Mouse (Mus musculus) lung, adult 2 months (tissue): ENCODE data around the gene Med21. TPM values are rescaled to one million over a fixed set of nuclear protein-coding genes. Genes with fewer than 3 reads are reported as not detected.

Experiments
- DNase-seq: peaks from one replicate; pipeline ENCODE4 v3.0.0; 2022
- H3K4me1 ChIP-seq: fragments of 200-500 bp; 2 replicates; pipeline ENCODE4 v1.6.1; 2011; ENCODE audit warnings: low read length; ENCODE audit not compliant: control insufficient read depth, insufficient read depth
- H3K4me3 ChIP-seq: fragments of 200-500 bp; replicated peaks from 2 replicates; pipeline ENCODE3; 2011; ENCODE audit warnings: low read depth, mild to moderate bottlenecking, control low read depth, low read length; ENCODE audit errors: extremely low read depth
- CTCF ChIP-seq: fragments of 200-500 bp; IDR thresholded peaks from 2 replicates; pipeline ENCODE4 v1.5.1; 2011; ENCODE audit warnings: mild to moderate bottlenecking, low read length, control low read depth; ENCODE audit not compliant: insufficient read depth
- POLR2A ChIP-seq: fragments of 200-500 bp; IDR thresholded peaks from 2 replicates; pipeline ENCODE4 v1.6.1; 2011; ENCODE audit warnings: low read depth, mild to moderate bottlenecking, control low read depth, low read length, borderline replicate concordance; ENCODE audit errors: extremely low read depth
- WGBS: fragments of 180-500 bp; shearing (Covaris S2); methylation state at CpG from one replicate; pipeline ENCODE4 v1.1.7; 2018; 5-methylcytosine and 5-hydroxymethylcytosine counted together
- polyA plus RNA-seq: library from polyadenylated mRNA; depleted of rRNA; stranded (reverse); fragments of >200 nt; gene quantifications from 2 replicates; pipeline ENCODE4 v1.2.3, GENCODE M21; 2012

Gene Med21
- polyA plus RNA-seq, 1 experiment = 25.1 TPM

DNA sequence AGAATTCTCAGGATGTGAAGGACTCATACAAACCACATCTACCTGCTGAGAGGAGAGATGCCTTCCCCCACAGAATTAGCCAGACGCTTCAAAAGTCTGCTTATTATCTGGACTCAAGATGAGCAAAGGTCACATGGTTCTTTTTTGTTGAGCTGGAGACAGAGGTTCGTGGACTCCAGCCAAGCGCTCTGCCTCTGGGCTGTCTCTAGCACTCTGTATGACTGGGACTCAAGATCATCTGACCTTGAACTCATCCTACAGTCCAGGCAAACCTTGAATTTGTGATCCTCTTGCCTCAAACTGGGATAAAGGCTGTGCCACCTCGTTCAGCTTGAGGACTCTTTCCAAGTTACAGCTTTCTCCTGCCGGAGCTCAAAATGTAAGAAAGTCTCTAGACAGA, 21.8 kb downstream of the Med21 start:
- DNase-seq = no peak
- Histone ChIP-seq H3K4me3 (no peak overlapping the region), H3K4me1 (no peaks in the 10 kb centered on the region)
- 57% methylated on average over 5 of the region's 5 CpGs for WGBS
- TF ChIP-seq POLR2A (no peak), CTCF (no peak)

DNA sequence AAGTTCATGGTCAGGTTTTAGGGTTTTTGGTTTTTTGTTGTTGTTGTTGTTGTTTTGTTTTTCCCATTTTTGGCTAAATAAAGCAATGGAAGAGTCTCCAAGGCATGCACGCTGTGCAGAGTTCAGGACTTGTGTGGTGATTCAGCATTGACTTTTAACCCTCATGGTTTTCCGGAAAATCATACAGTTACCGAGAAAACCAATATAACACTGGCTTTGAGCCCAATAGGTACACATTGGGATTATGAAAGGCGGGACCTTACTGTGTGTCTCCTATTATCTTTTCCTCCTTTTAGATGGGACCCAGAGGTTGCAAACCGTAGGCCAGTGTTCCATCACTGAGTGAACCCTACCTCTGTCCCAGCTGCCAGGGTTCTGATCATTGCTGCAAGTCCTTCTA, 22.6 kb downstream of the Med21 start:
- no peak for DNase-seq
- no peak overlapping the region for H3K4me3 ChIP-seq
- no peaks in the 10 kb centered on the region for H3K4me1 ChIP-seq
- WGBS = 82% methylated on average over 5 of the region's 5 CpGs
- TF ChIP-seq POLR2A = no peak
- no peak for TF ChIP-seq CTCF

DNA sequence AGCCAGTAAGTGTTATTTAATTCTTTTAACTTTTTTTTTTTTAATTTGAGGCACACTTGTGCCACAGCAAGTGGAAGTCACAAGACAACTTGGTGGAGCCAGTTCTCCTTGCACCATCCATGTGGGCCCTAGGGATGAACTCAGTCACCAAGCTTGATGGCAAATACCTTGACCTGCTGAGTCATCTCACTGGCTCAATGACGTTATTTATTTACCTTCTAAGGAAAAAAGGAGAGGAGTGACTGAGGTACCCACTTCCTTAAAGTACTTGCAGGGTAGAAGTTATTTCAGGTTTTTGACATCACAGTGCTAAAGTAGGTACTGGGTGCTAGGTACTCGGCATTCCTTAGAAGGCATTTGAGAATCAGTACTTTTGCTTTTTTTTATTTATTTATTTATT, 23.1 kb downstream of the Med21 start:
- no peak for TF ChIP-seq POLR2A
- TF ChIP-seq CTCF = no peak
- no peak overlapping the region for H3K4me3 ChIP-seq
- 59% methylated on average over 2 of the region's 2 CpGs for WGBS
- H3K4me1 ChIP-seq = no peaks in the 10 kb centered on the region
- no peak for DNase-seq

DNA sequence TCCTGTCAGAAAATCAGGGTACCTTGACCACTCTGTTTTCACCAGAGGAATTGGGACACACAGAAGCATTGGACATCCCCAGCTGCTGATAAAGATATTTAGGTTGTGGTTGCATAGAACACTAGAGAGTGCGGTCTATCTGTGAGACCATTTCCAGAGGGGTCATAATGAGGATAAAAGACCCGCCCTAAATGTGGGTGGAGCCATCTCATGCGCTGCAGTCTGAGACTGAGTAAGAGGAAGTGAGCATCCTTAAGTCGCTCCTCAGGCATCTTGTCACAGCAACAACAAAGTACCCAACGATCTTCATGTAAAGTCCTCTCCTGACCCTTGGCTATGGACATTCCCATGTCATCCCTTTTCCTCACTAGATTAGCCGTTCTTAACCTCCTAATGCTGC, 24.5 kb downstream of the Med21 start:
- 68% methylated on average over 6 of the region's 6 CpGs for WGBS

DNA sequence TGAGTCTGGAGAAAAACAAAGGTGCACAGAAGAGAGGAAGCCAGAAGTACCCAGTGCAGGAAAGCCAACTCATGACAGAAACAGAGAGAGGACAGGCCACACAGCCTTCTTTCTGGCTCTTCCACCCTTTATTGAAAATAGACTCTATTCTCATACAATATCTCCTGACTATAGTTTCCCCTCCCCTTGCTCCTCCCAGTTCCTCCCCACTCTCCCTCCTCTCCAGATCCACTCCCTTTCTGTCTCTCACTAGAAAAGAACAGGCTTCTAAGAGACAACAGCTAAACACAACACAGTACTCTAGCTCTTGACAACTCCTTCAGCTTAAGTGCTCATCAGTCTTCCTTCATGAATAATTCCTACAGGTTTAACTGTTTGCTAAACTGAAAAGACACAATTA, 26.3 kb downstream of the Med21 start:
- TF ChIP-seq CTCF (no peak), POLR2A (no peak)
- H3K4me3 ChIP-seq = no peak overlapping the region
- DNase-seq = no peak
- no peaks in the 10 kb centered on the region for H3K4me1 ChIP-seq

More for the DNA sequence above, 24.5 kb downstream of the Med21 start:
- Histone ChIP-seq H3K4me3 (no peak overlapping the region), H3K4me1 (no peaks in the 10 kb centered on the region)
- DNase-seq = no peak
- TF ChIP-seq POLR2A (no peak), CTCF (no peak)

DNA sequence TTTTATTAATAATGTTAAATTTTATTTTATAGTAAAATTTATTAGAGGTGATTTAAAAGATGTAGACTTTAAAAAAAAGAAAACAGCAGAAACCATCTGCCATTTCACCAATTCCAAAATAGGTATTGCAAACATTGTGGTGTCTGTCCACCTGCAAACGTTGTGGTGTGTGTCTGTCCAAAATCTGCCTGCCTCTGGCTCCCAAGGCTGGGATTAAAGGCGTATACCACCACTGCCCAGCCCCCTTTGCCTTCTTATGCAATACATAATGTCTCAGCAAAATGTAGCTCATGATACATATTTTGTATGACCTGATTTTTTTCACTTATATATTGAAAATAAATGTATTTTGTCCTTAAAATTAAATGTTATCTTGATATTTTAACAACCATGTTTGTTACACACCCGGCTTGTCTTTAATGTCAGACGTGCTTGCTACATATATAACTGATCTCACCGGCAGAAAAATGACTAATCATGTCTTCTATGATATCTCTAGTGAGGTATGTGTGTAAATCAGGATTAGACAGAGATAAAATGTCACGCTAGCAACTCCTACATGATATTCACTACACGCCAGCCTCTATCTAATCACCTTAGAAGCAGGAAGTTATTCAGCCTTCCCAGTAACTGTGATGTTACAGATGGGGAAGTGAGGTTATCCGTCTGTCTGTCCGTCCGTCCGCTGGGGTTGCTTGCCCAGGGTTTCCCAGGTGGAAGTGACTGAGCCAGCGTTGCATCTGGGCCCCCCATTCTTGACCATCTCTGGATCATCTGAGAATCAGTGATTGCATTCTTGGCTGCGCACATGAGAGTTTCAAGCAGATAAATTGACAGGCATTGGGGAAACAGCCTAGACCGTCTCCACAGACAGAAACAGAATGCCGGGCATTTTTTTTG, 28.9 kb downstream of the Med21 start:
- no peak for DNase-seq
- Histone ChIP-seq H3K4me1 (no peaks in the 10 kb centered on the region), H3K4me3 (no peak overlapping the region)
- 60% methylated on average over 15 of the region's 15 CpGs for WGBS
- TF ChIP-seq POLR2A (no peak), CTCF (no peak)

DNA sequence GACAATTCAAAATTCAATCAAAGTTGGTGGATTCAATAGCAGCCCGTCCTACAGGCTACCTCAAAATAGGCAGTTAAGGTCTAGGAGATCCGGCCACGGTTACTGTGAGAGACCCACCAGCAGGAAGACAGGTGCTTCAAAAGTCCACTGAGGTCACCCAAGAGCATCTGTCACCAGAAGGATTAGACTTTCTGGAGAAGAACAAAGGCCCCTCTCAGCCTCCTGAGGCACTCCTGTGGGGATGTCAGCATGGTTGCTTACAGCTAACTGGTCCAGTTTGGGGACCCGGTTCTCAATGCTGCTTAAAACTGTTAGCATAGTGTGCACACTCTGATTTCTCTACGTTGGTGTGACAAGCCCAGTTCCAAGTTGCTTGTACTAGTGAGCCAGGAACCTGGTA, 29.8 kb downstream of the Med21 start:
- no peak for DNase-seq
- no peak for TF ChIP-seq CTCF
- TF ChIP-seq POLR2A = no peak
- WGBS = 67% methylated on average over 5 of the region's 5 CpGs
- Histone ChIP-seq H3K4me1 (no peaks in the 10 kb centered on the region), H3K4me3 (no peak overlapping the region)

DNA sequence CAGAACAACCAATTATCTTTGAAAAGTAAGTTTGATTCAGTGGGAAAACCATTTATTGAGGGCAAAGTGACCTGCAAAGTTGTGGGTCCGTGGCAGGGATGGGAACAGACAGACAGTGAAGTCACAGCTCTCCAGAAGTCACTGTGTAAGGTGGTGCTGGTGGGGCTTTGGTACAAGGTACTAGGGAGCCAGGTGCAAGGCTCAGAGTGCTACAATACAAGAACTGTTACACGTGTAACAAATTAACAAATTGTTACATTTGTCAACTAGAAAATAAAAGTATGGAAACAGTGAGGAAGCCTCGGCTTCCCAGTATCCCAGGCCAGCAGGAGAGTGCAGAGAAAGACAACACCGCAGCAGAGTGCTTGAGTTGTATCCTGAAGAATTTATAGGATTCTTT, 31.3 kb downstream of the Med21 start:
- WGBS = 81% methylated on average over 4 of the region's 4 CpGs

DNA sequence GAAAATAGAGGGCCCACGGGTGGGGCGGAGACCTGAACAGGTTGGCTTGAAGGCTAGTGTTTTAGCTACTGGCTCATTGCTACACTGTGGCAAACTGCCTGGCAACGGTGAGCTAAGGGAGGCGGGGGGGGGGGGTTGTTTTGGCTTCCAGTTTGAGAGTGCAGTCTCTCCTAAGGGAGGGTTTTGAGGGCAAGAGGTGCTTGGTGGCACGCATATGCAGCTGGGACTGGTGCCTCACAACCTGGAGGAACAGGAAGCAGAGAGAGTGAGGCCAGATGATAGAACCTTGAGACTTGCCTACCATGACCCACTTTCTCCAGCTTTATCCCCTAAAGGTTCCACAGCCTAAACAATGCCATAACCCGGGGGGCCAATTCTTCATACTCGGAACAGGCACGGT, 32.1 kb downstream of the Med21 start:
- no peak for DNase-seq
- no peak overlapping the region for H3K4me3 ChIP-seq
- no peaks in the 10 kb centered on the region for H3K4me1 ChIP-seq
- 73% methylated on average over 8 of the region's 8 CpGs for WGBS
- TF ChIP-seq CTCF (no peak), POLR2A (no peak)

More for the DNA sequence above, 31.3 kb downstream of the Med21 start:
- Histone ChIP-seq H3K4me3 (no peak overlapping the region), H3K4me1 (no peaks in the 10 kb centered on the region)
- DNase-seq = no peak
- no peak for TF ChIP-seq CTCF
- no peak for TF ChIP-seq POLR2A

DNA sequence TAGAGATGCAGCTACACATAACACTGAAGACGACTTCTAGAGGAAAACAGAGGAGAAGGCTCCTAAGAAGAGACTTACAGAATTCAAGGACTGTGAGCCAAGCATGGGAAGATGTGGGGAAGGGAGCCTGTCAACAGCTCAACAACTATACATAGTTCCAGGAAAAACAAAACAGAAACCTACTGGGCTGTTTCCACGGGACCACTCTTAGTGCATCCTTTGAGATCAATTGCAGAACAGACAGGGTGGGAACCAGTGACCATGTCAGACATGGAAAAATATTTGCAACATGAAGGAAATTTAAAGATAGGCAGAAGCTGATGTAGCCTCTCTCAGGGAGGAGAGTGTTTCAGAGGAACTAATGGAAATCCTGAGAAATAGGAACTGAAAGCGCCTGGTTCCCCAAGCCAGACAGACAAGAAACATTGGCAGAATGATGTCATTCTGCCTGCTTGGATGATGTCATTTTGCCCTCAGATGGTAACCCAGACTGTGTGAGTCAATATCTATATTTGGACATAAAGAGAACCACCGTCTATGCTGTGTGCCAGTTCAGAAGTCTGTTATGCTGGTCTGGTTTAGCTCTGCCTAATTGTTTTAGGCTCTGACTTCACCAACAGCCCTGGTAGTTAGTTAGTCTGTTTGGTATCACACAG, 32.7 kb downstream of the Med21 start:
- TF ChIP-seq POLR2A (no peak), CTCF (no peak)
- no peak for DNase-seq
- 51% methylated on average over 4 of the region's 4 CpGs for WGBS
- Histone ChIP-seq H3K4me3 (no peak overlapping the region), H3K4me1 (no peaks in the 10 kb centered on the region)
